ENCODE assay signal across 10 mouse cellular contexts in genomic region chr1:134915421-134915820, GRCm38 (mm10).
"Had no signal": no experiment of that assay in that cellular context is flagged by ENCODE, and none has a peak within 500 bp of the region (broad histone marks: within the 10 kb centered on the region; RNA-seq: fewer than 3 reads in every experiment).

No protein-coding gene starts in this region.

- H3K4me1 ChIP-seq: limb, embryonic 13.5 days; midbrain, embryonic 12.5 days had no signal

- DNase-seq: kidney, postnatal 14 days; left cerebral cortex, postnatal 4 days; lung, adult 18-20 months; right cerebral cortex, postnatal 14 days; thymus, postnatal 4 days had no signal

- H3K9ac ChIP-seq: limb, embryonic 13.5 days; liver, embryonic 14.5 days; midbrain, embryonic 12.5 days had no signal

- H3K27me3 ChIP-seq: limb, embryonic 13.5 days; midbrain, embryonic 12.5 days had no signal

- ATAC-seq: midbrain, embryonic 16.5 days had no signal

- H3K4me3 ChIP-seq: limb, embryonic 13.5 days; midbrain, embryonic 12.5 days had no signal

- H3K9me3 ChIP-seq: limb, embryonic 13.5 days; midbrain, embryonic 12.5 days had no signal

- H3K27ac ChIP-seq: limb, embryonic 13.5 days; liver, embryonic 14.5 days; midbrain, embryonic 12.5 days; stomach, postnatal 0 days had no signal

- H3K4me2 ChIP-seq: limb, embryonic 13.5 days; midbrain, embryonic 12.5 days had no signal

- H3K36me3 ChIP-seq: limb, embryonic 13.5 days; midbrain, embryonic 12.5 days had no signal
